Mouse (Mus musculus): ENCODE measurements around the gene Gm11060. TPM values are rescaled to one million over a fixed set of nuclear protein-coding genes. Genes with fewer than 3 reads are reported as not detected.
A peak's percentile ranks its signal among the peaks of the same experiment; 100 is the strongest.

Gene Gm11060
- polyA plus RNA-seq, 2 experiments = not detected

DNA sequence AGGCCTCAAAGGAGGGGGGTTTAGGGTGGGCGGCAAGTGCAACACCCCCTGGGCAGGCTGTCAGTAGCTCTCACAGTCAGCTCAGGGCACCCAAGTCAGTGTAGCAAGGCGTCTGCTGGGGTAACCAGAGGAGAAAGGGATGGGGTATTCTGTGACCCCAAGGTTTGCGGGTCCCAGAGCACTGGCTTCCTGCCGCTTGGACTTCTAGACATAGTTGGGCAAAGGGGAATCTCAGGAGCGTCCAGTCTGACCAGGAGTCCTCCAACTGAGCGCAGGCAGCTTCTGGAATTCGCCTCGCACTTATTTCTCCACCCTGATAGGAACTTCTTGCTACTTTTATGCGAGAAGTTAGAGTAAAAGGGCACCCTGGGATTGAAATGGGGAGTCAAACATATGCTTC is 32.1 kb downstream of the Gm11060 start:
- no peak for DNase-seq (ENCODE audit: low spot score)
- peaks cover 98% of the 10 kb centered on the region for H3K27me3 ChIP-seq (ENCODE audit: control insufficient read depth, insufficient read depth, low read length)
- H3K4me1 ChIP-seq (ENCODE audit: control insufficient read depth, insufficient read depth, low read length) = peaks cover 10% of the 10 kb centered on the region
- H3K36me3 ChIP-seq (ENCODE audit: control insufficient read depth, insufficient read depth, low read length) = no peaks in the 10 kb centered on the region
- ATAC-seq (ENCODE audit: low FRiP score, low read depth) = no peak
- 1% methylated on average over 9 of the region's 9 CpGs for WGBS
- H3K9ac ChIP-seq (ENCODE audit: low read depth, low read length, severe bottlenecking) = no peak overlapping the region
- H3K4me3 ChIP-seq (replicated peaks; ENCODE audit: low read length) = no peak overlapping the region
- no peak overlapping the region for H3K4me2 ChIP-seq (replicated peaks; ENCODE audit: low read depth, low read length, severe bottlenecking)
- no peak overlapping the region for H3K27ac ChIP-seq (replicated peaks; ENCODE audit: low read depth, low read length)
- H3K9me3 ChIP-seq (ENCODE audit: control insufficient read depth, low read length) = no peaks in the 10 kb centered on the region
- no peak for TF ChIP-seq POLR2A (IDR thresholded peaks at IDR 0.05; ENCODE audit: borderline replicate concordance, extremely low read depth, insufficient read depth, insufficient read length)

DNA sequence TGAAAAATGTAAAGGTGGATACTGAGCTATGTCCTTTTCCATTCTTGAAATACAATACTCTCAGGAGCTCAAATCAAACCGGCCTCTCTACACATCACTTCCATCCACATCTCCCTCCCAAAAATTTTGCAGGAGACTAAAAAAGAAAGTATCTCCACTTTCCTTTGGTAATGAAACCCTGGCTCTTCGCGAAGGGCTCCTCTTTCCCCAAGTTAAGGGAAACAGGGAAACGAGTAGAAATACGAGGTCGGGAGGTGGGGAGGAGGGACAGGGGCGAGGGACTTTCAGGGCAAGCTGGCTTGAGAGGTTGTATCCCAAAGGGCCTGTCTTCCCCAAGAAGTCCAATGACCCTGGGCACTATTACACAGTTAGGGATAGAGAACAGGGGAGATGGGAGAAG is 32.6 kb downstream of the Gm11060 start:
- H3K4me1 ChIP-seq (ENCODE audit: control insufficient read depth, insufficient read depth, low read length) = peaks cover 10% of the 10 kb centered on the region
- TF ChIP-seq POLR2A (IDR thresholded peaks at IDR 0.05; ENCODE audit: borderline replicate concordance, extremely low read depth, insufficient read depth, insufficient read length) = no peak
- no peaks in the 10 kb centered on the region for H3K9me3 ChIP-seq (ENCODE audit: control insufficient read depth, low read length)
- H3K9ac ChIP-seq (ENCODE audit: low read depth, low read length, severe bottlenecking) = no peak overlapping the region
- no peak overlapping the region for H3K4me2 ChIP-seq (replicated peaks; ENCODE audit: low read depth, low read length, severe bottlenecking)
- H3K27ac ChIP-seq (replicated peaks; ENCODE audit: low read depth, low read length) = no peak overlapping the region
- DNase-seq (ENCODE audit: low spot score) = no peak
- WGBS = under 1% methylated on average over 7 of the region's 7 CpGs
- no peak for ATAC-seq (ENCODE audit: low FRiP score, low read depth)
- no peak overlapping the region for H3K4me3 ChIP-seq (replicated peaks; ENCODE audit: low read length)
- H3K27me3 ChIP-seq (ENCODE audit: control insufficient read depth, insufficient read depth, low read length) = peaks cover 98% of the 10 kb centered on the region
- no peaks in the 10 kb centered on the region for H3K36me3 ChIP-seq (ENCODE audit: control insufficient read depth, insufficient read depth, low read length)

DNA sequence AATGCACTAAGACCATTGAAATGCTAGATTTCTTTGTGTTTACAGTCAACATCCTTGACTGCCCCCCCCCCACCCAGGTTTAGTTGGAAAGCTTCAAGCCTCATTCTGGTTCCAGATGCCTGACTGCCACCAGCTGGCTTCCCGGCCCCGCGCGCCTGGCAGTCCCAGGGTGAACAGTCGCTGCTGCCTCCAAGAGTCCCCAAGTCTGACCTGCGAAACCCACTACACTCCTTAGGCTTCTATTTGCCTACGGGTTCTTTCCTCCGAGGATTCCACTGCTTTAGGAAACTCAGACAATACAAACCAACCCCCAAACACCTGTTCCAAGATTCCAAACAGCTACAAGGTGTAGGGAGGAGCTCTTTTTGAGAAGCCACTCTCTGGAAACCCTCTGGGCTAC is 33.4 kb downstream of the Gm11060 start:
- TF ChIP-seq POLR2A (IDR thresholded peaks at IDR 0.05; ENCODE audit: borderline replicate concordance, extremely low read depth, insufficient read depth, insufficient read length) = no peak
- Histone ChIP-seq H3K9me3 (ENCODE audit: control insufficient read depth, low read length) (no peaks in the 10 kb centered on the region), H3K4me3 (replicated peaks; ENCODE audit: low read length) (no peak overlapping the region), H3K4me2 (replicated peaks; ENCODE audit: low read depth, low read length, severe bottlenecking) (no peak overlapping the region), H3K4me1 (ENCODE audit: control insufficient read depth, insufficient read depth, low read length) (peaks cover 10% of the 10 kb centered on the region), H3K36me3 (ENCODE audit: control insufficient read depth, insufficient read depth, low read length) (no peaks in the 10 kb centered on the region), H3K27me3 (ENCODE audit: control insufficient read depth, insufficient read depth, low read length) (peaks cover 98% of the 10 kb centered on the region), H3K9ac (ENCODE audit: low read depth, low read length, severe bottlenecking) (no peak overlapping the region), H3K27ac (replicated peaks; ENCODE audit: low read depth, low read length) (no peak overlapping the region)
- no peak for DNase-seq (ENCODE audit: low spot score)
- WGBS = 3% methylated on average over 8 of the region's 8 CpGs
- ATAC-seq (ENCODE audit: low FRiP score, low read depth) = no peak

DNA sequence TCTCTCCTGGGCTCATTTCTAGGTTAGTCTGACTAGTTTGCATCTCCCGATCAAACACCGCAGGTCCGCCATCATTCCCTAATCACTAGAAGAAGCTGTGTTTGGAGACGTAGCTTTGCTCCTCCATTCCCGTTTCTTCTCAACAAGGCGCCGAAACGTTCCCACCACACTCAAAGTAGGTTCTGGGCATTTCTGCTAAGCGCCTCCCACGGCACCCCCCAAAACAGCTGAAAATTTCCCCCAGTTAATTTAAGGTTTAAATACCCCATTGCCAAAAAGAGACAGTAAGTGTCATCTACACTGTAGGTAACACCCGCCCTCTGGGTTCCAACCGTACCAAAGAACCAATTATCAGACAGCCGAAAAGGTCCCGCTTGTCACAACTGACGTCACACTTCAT is 33.8 kb downstream of the Gm11060 start:
- no peak overlapping the region for H3K27ac ChIP-seq (replicated peaks; ENCODE audit: low read depth, low read length)
- H3K4me1 ChIP-seq (ENCODE audit: control insufficient read depth, insufficient read depth, low read length) = peaks cover 10% of the 10 kb centered on the region
- no peak for ATAC-seq (ENCODE audit: low FRiP score, low read depth)
- H3K4me2 ChIP-seq (replicated peaks; ENCODE audit: low read depth, low read length, severe bottlenecking) = no peak overlapping the region
- no peaks in the 10 kb centered on the region for H3K9me3 ChIP-seq (ENCODE audit: control insufficient read depth, low read length)
- H3K4me3 ChIP-seq (replicated peaks; ENCODE audit: low read length) = no peak overlapping the region
- no peaks in the 10 kb centered on the region for H3K36me3 ChIP-seq (ENCODE audit: control insufficient read depth, insufficient read depth, low read length)
- no peak for DNase-seq (ENCODE audit: low spot score)
- no peak for TF ChIP-seq POLR2A (IDR thresholded peaks at IDR 0.05; ENCODE audit: borderline replicate concordance, extremely low read depth, insufficient read depth, insufficient read length)
- WGBS = 1% methylated on average over 15 of the region's 15 CpGs
- peaks cover 98% of the 10 kb centered on the region for H3K27me3 ChIP-seq (ENCODE audit: control insufficient read depth, insufficient read depth, low read length)
- H3K9ac ChIP-seq (ENCODE audit: low read depth, low read length, severe bottlenecking) = no peak overlapping the region

DNA sequence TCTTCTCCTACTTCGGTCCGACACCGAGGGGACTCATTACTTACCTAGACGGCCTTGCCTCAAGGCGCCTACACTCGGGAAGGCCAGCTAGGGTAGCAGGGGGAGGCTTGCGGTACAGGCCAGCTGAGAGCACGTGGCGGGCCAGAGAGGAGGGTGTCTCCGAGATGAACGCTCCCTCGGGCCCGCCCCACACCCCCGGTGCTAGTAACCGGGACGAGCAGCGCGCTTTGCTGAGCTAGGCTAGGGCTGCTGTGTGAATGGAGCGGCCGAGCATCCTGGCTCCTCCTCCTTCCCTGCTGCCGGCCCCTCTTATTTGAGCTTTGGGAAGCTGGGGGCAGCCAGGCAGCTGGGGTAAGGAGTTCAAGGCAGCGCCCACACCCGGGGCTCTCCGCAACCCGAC is 34.5 kb downstream of the Gm11060 start, which contains the start of gene Wt1:
TSS of gene Wt1 (plus strand) at position 251 of the 400 bp plus-strand sequence.
- DNase-seq (ENCODE audit: low spot score) (no peak), ATAC-seq (ENCODE audit: low FRiP score, low read depth) (peak; percentile 56; the same call in 1 of the 2 replicates)
- no peak for TF ChIP-seq POLR2A (IDR thresholded peaks at IDR 0.05; ENCODE audit: borderline replicate concordance, extremely low read depth, insufficient read depth, insufficient read length)
- H3K27ac ChIP-seq (replicated peaks; ENCODE audit: low read depth, low read length) = no peak within 1 kb of the TSS
- no peak within 1 kb of the TSS for H3K9ac ChIP-seq (ENCODE audit: low read depth, low read length, severe bottlenecking)
- peak within 1 kb of the TSS; percentile 33 for H3K4me3 ChIP-seq (replicated peaks; ENCODE audit: low read length)
- no peaks in the 10 kb centered on the region for H3K36me3 ChIP-seq (ENCODE audit: control insufficient read depth, insufficient read depth, low read length)
- H3K27me3 ChIP-seq (ENCODE audit: control insufficient read depth, insufficient read depth, low read length) = peaks cover 98% of the 10 kb centered on the region
- 1% methylated on average over 20 of the region's 25 CpGs for WGBS
- H3K4me1 ChIP-seq (ENCODE audit: control insufficient read depth, insufficient read depth, low read length) = peaks cover 10% of the 10 kb centered on the region
- H3K4me2 ChIP-seq (replicated peaks; ENCODE audit: low read depth, low read length, severe bottlenecking) = peak within 1 kb of the TSS; percentile 49
- H3K9me3 ChIP-seq (ENCODE audit: control insufficient read depth, low read length) = no peaks in the 10 kb centered on the region

Measured in limb, embryonic 14.5 days (tissue).